Mouse (Mus musculus): ENCODE measurements around the gene Bcorl1.

Bcorl1 gene

DNA sequence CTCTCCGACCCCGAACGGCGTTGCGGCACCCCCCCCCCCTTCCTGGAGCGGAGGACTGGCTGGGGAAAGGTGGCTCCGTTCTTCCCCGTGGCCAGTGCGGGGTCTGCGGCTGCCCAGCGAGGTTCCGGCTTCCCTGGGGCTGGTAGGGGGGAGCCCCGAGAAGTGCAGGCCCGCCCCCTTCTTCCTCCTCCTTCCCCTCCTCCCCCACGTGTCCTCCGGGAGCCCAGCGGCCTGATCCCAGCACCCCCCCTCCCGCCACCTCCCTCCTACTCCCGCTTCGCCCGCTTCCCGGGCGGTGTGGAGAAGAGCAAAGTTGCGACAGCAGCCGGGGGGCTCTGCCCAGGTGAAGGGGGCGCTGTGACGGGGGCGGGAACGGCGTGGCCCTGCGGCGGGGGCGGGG lies at the start of gene Bcorl1:
Bcorl1 (plus strand) TSS at position 218 of the 400 bp plus-strand sequence.
- DNase-seq (ENCODE audit: low spot score) = no peak

GRCm38 (mm10) chrX:48291413-48291812 lies 49.7 kb upstream of the Bcorl1 start:
- DNase-seq (ENCODE audit: low spot score) = no peak

- DNase-seq (ENCODE audit: low spot score) = no peak
Observed at GRCm38 (mm10) chrX:48305356-48305755, 35.8 kb upstream of the Bcorl1 start.

DNA sequence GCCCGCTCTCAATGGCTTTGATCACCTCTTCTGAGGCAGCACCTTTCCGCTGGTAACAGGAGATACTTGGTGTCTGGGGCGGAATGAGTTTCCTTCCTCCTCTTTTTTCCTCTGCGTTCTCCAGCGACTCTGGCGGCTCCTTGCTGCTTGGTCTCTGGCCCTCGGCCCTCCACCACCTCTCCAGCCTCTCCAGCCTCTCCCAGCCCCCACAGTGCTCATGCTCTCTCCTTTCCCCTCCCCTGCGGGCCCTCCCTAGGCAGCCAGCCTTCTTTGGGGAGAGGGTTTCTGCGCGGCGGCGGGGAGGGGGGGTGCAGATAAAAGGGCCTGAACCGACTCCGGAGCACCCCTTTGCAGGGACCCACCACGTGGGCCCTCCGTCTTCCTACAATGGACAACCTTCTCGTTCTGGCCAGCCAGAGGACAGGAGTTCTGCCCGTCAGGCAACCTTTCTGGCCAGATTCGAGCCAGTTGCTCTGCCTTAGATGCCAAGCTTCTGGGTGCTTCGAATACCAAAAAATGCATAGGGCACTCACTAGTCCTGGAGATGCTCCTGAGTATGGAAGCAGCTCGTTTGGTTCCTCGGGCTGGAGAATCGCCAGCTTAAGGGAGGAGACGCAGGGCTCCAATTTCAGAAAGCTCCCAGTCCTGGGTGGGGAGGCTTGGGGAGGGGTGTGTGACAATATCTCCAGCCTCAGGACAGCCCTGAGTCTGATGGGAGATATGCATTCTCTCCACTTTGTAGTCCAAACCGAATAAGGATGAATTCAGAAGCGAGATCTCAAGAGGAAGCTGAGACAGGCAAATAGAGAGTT lies 30.2 kb upstream of the Bcorl1 start:
- no peak for DNase-seq (ENCODE audit: low spot score)

DNA sequence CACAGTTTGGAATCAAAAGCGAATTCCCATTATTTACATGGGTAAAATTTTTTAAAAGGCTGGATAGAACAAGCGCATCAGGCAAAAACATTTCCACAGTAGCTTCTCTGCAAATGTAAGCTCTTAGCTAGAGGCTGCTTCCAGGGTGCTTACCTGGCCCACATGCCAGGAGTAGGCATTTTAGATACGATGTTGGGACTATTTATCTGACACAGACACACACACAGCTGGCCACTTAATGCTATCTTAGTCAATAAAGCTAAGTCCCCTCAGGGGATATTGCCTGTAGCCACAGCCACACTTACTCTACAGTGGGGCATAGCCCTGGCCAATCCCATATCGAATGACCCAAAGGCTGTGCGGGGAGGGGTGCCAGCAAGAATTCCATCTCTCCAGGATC lies 29.4 kb upstream of the Bcorl1 start:
- DNase-seq (ENCODE audit: low spot score) = no peak

- peak; percentile 82 for DNase-seq (ENCODE audit: low spot score)
Observed at GRCm38 (mm10) chrX:48314530-48315079, 26.6 kb upstream of the Bcorl1 start.

DNA sequence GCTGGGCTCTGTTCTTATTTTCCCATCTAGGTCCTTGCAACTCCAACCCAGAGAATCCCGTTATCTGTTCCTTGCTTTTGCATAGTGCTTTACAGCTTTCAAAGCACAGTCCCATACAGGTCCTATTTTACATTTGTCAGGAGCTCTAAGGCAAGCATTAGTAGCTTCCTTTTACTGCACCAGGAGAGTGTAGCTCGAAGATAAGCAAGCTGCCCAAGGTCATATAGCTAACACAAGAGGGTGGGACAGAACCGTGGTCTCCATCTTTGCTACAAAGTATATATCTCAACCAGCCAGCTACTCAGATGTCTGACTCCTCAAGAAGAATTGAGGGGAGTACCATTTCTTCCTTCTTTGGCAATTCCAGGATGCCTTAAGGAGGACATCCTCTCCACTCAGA lies 23.7 kb upstream of the Bcorl1 start:
- DNase-seq (ENCODE audit: low spot score) = no peak

GRCm38 (mm10) chrX:48318194-48318593 lies 23.0 kb upstream of the Bcorl1 start:
- no peak for DNase-seq (ENCODE audit: low spot score)

- no peak for DNase-seq (ENCODE audit: low spot score)
Observed at GRCm38 (mm10) chrX:48340441-48341049, 613 bp upstream of the Bcorl1 start.

GRCm38 (mm10) chrX:48341621-48342161 lies 533 bp downstream of the Bcorl1 start:
- DNase-seq (ENCODE audit: low spot score) = no peak

DNA sequence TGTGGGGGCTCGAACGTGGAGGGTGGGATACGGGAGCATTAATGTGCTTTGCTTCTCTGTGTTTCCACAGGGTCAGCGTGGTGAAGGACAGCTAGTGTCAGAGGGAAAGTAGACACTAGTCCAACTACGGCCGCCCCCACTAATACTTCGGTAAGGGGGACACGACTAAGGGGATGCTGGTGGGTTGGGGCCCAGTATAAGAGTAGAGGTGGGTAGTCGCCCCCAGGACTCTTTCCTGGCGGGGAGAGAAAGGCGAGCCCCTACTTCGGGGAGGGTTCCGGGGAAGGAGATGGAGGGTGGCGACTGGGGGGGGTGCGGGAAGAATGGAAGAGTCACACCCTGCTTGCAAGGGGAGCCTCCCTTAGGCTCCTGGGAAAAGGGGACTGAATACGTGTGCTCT lies 1.6 kb downstream of the Bcorl1 start:
- DNase-seq (ENCODE audit: low spot score) = no peak

DNA sequence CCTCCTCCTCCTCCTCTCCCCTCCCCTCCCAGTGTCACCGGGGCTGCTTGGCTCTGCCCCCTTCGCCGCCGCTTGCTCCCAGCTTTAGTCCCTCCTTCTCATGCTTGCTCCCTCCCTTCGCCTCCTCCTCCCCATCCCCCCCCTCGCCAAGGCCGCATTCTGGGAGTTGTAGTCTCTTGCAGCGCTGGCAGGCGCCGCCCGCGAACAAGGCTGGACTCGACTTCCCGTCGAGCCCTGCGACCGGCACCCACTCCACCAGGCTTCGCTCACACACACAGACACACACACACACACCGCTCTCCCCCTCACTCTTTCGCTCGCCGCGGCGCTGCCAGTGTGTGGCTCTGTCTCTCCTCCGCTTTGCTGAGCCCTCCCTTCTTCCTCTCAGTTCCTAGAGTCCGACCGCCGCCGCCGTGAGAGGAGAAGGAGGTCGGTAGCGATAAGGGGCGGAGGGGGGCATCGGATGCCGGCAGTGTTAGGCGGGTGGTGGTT lies 2.3 kb downstream of the Bcorl1 start:
- peak; percentile 79 for DNase-seq (ENCODE audit: low spot score)

DNA sequence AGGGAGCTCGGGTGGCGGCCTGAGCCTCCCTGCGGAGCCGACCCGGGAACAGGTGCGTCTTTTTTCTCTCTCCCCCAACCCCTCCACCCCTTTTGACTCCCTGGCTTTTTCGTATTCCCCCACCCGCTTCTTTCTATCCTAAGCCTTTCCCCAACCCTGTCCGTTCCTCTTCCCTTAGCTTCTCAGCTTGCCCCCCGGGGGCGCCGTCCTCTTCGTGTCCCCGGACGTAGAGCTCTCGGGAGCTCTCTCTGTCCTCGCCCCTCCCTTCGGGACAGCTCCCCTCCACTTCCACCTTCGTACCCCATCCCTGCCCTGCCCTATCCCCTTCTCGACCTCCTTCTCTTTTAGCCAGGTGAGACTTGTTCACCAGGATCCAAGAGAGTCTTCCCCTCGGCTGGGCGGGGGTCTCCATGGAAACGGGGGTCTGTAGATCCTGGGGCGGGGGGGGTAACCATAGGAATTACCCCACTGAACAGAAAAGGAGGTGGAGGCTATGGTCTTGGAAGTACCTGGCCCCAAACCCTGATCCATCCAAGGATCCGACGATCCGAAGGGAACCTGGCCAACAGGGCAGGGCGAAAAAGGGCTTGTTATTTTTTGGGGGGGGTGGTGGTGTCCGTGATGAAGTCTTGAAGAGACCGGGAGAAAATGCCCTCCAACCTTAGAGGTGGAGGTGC lies 2.9 kb downstream of the Bcorl1 start:
- no peak for DNase-seq (ENCODE audit: low spot score)

DNA sequence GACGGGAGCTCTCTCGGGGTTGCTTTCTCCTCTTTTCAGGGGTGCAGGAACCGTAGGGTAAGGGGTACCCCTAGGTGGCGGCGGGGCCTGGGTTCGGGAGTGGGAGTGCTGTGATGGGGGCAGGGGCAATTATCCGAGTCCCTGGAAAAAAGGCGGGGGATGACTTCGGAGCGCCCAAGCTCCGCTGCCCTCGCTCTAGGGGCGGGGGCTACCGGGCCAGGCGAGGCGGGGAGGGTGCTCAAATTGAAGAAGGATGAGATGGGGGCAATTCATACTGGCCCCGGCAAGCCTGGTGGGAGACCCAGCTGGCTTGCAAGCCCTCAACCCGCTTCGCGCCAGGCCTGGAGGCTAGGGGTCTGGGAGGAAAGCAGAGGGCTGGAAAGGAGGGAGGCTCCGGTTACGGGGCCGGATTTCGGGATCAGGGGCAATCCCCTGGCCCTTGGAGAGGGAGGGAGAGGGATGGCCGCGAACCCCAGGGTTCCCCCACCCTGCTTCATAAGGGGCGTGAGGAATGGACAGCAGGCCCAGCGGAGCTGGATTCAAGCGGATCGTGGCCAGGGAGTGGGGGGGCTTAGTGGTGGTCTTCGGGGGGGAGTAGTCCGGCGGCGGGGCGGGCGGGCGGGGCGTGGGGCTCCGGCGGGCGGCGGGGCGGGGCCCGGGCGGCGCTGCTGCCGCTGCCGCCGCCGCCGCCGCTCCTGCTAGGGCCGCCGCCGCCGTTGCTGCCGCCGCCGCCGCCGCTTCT lies 3.7 kb downstream of the Bcorl1 start:
- no peak for DNase-seq (ENCODE audit: low spot score)

DNA sequence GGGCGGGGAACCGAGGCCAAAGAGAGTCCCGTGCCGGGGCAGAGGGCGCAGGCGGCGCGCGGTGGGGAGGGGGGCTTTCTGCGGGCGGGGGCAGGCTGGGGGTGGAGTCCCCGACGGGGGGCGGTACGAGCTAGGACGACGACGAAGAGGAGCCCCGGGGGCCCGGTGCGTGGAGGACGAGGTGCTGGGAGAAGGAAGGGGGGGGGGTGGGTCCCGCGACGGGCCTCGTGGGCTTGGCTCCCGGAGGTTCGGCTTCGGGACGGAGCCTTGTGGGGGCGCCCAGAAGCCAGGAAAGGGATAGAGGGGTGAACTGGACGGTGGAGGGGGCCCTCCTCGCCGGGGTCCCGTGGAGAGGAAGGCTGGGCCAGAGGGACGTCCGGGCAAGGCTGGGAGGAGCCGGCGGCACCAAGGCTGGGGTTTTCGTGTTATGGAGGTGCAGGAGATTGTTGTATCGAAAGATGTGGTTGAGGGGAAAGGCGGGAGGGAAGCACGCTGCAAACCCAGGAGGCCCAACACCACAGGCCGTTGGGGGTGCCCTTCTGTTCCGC lies 4.3 kb downstream of the Bcorl1 start:
- DNase-seq (ENCODE audit: low spot score) = no peak

- no peak for DNase-seq (ENCODE audit: low spot score)
Observed at GRCm38 (mm10) chrX:48355346-48355745, 14.2 kb downstream of the Bcorl1 start.

DNA sequence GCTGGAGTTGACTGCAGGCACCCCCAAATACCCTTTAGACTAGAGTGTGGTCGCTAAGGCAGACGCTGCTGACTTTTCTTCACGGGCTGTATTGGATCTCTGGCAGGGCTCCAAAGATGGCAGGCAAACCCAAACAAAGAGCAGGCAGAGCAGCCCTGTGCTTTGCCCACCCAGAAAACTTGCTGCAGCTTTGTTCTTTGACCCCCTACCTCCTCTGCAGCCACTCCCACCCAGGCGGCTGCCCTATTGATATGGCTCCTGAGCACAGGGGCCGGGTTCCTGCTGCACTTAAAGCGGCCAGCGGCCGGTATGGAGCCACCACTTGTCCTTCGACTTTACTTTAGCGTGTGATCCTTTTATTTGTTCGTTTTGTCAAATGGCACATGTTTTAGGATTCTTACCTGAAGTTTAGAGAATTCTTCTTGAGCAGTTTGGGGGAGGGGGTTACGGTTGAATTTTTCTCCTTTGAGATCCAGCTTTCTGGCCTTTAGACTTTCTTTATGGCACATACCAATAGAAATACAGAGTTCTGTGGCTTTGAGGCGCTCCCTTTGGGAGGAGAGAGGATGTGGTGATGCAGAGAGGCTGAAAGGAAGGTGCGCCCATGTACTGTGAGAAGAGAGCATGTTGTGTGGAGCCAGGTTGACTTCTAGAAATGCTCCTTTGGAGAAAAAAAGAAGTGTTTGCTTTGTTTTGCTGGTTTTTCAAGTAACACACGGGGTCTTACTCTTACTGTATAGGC lies 24.8 kb downstream of the Bcorl1 start:
- no peak for DNase-seq (ENCODE audit: low spot score)

- DNase-seq (ENCODE audit: low spot score) = no peak
Observed at GRCm38 (mm10) chrX:48367841-48368240, 26.7 kb downstream of the Bcorl1 start.

GRCm38 (mm10) chrX:48383643-48384042 lies 42.5 kb downstream of the Bcorl1 start:
- DNase-seq (ENCODE audit: low spot score) = peak; percentile 22

DNA sequence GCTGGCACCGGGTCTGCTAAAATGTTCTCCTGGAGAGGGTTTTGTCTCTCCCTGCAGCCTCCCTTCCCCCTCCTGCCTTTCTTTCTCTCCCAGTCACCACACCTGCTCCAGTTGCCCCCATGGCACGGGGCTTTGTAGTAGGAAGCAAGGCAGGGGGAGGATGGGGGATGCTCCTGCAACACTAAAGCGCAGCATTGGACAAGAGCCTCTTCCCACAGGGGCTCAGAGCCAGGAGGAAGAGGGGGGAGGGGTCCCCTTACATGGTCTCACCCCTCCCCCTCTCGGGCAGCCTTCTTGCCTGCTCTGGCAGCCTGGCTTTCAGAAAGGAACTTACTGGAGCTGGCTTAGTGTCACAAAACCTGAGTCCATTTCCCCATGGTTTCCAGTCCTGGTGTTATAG lies 44.8 kb downstream of the Bcorl1 start:
- DNase-seq (ENCODE audit: low spot score) = no peak

DNA sequence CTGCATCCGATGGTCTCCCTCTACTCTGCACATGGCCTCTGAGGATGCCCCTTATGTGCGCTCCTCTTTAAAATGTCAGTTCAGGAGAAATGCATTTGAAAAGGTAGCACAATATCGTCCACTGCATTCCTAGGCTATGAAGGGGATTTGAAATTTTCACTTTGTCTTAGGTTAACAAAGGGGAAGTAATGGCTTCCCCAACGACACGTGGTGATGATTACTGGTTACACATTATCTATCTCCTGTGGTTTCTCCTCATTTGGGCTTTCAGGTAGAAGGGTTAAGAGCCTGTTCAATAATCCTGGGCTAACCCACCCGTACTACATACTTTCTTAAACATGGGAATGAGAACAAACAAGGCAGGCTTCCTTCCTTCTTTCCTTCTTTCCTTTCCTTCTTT lies 48.2 kb downstream of the Bcorl1 start:
- no peak for DNase-seq (ENCODE audit: low spot score)
